Mouse (Mus musculus) c-Kit-negative CD71-positive TER-119-positive erythroid progenitor cells, embryonic 14.5 days (primary cell): ENCODE data around the gene Pck2.

Experiments used
- DNase-seq: peaks from one replicate; pipeline ENCODE4 v3.0.0-alpha.2; 2013; ENCODE audit warnings: low read depth, low spot score

Gene Pck2

DNA sequence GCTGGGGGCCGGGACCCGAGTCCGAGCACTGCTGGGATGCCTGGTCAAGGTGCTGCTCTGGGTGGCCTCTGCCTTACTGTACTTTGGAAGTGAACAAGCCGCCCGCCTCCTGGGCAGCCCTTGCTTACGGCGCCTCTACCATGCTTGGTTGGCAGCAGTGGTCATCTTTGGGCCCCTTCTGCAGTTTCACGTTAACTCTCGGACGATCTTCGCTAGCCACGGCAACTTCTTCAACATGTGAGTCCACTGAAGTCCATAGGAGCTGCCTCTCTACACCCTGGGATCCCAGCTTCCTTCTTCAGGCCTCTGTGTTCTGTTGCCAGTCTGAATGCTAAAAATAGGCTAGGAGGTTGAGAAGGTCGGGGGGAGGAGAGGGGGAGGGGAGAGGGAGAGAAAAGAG, 35.6 kb downstream of the Pck2 start:
- no peak for DNase-seq

DNA sequence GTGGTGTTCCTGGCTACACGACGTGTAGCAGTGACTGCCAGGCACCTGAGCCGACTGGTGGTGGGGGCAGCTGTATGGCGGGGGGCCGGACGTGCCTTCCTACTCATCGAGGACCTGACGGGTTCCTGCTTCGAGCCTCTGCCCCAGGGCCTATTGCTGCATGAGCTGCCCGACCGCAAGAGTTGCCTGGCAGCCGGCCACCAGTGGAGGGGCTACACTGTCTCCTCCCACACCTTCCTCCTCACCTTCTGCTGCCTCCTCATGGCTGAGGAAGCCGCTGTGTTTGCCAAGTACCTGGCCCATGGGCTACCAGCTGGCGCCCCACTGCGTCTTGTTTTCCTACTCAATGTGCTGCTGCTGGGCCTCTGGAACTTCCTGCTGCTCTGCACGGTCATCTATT, 36.3 kb downstream of the Pck2 start:
- no peak for DNase-seq

DNA sequence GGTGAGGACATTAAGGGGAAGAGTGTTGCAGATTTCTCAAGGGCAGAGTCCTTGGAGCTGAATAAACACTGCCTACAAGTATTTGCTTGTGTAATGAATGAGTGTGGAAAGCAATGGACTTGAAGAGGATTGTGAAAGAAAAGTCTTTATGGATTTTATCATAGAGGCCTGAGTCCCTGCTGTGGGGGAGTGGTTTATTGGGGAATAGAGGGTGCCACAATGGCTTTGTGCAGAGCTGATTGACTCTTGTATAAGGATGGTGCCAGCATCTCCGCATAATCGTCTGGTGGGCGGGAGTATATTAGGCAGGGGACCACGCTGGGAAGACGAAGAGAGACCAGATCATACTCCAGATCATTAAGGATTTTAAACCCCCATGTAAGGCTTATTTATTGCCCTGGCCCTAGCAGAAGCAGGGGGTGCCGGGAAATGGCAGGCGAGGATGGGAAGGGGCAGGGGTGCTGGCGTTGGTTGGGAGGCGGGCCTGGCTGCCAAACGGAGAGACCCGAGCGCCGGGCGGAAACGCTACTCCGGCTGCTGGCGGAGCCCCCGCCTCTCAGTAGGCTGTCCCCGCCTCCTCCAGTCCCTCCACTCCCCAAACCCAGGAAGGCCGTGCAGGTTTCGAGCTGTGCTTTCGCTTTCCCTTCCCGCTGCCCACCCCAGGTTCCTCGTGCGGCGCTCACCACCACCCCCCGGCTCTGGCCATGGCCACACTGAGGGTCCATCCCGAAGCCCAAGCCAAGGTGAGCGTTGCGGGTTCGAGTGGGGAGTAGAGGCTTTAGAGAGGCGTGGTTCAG, 38.0 kb downstream of the Pck2 start, which contains the start of gene Psme1:
Gene Psme1 (plus strand): TSS at position 253 of the 797 bp plus-strand sequence.
- DNase-seq, result no peak

DNA sequence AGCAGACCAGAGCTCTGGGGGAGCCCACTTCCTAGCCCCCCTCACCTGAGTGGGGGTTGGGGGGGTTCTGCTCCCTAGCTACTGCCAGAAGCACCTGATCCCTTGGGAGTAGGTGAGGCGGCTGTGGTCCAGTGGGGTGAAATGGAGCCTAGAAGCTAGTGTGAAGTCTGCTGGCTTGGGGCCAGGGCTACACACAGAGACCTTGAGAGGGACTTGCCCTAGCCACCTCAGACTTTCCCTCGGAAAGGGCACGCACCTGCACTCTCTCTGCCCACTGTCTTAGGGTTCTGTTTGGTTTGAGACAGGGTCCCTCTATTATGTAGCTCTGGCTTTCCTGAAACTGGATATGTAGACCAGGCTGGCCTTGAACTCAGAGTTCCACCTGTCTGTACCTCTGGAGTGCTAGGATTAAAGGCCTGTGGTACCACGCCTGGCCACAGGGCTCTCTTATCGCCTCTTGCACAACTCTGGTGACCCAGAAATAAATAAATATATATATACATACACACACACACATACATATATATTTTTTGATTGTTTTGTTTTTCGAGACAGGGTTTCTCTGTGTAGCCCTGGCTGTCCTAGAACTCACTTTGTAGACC, 38.7 kb downstream of the Pck2 start:
- DNase-seq, result no peak

DNA sequence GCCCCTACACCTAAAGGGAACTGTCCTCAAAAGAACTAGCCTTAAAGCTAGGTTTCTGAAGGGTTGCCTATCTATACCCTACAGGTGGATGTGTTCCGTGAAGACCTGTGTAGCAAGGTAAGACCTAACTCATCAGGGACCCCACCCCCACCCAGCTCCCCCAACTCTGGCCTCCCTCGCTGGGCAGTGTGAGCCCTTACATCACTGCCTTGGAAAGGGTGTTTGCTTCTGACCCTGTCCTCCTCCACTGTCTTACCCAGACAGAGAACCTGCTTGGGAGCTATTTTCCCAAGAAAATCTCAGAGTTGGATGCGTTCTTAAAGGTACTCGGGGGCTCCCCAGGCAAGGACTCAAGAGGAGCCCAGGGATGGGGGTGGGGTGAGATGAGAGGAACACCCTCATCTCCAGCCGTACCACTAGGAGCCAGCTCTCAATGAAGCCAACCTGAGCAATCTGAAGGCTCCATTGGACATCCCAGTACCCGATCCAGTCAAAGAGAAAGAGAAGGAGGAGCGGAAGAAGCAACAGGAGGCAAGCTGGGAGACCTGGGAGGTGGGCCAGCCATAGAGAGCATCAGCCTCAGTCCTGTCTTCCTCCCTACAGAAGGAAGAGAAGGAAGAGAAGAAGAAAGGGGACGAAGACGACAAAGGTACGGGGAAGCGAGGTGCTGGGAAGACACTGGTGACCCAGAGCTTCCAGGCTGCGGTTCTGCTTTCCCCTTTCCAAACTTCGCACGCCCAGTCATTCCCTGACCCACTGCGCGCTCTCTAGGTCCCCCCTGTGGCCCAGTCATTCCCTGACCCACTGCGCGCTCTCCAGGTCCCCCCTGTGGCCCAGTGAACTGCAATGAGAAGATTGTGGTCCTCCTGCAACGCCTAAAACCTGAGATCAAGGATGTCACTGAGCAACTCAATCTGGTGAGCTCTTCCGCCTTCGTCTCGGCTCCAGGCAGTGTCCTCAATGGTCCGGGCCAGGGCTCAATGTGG, 39.7 kb downstream of the Pck2 start:
- DNase-seq, result no peak

DNA sequence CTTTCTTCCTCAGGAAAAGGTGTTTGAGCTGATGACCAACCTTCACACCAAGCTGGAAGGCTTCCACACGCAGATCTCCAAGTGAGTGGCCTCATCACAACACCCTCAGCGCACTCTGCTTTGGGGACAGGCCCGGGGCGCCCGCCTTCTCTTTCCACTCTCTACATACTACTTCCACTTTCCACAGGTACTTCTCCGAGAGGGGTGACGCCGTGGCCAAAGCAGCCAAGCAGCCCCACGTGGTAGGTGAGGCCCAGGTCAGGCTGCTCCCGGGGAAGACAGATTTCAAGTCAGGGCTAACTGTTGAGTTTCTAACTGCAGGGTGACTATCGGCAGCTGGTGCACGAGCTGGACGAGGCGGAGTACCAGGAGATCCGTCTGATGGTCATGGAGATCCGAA, 40.7 kb downstream of the Pck2 start:
- DNase-seq, result no peak

DNA sequence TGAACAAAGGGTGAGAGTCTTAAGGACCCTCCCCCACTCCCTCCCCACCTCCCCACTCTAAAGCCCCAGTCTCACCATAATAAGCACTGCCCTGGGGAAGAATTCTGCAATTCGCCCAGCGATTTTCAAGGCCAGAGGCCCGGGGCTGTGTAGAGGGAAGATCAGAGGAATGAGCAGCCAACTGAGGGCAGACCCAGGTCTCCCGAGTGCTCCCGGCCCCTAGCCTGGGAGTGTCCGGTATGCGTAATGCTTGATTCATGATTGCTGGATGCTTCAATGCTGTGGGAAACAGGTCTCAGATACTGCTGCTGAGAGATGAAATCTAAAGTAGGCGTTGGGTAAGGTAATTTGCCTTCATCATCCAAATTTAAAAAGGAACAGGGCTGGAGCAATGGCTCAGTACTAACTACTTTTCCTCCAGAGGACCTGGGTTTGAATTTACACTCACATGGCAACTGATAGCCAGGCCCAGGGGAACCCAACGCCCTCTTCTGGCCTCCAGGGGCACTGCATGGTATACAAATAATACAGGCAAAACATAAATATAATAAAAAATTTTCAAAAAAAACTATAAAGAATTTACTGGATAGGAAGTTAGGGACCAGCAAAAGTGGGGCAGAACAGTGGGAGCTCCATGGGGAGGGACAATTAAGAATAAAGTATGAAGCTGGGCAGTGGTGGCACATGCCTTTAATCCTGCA, 42.1 kb downstream of the Pck2 start:
- no peak for DNase-seq

DNA sequence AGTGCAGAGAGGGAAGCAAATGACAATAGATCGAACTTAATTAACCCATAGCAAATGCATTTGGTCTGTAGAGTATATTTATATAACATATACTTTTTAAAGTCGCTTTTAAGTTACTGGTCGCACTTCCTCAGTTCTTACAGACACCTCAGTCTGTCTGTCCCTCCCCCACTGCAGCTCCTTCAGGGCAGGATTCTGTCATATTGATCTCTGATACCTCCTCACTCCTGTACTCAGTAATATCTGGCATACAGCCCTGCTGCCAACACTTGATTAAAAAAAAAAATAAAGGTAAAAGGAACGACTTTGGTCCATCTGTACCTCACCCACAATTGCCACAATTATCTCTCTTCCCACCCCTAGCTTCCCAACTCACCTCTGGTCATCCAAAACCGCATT, 44.2 kb downstream of the Pck2 start:
- DNase-seq, result no peak

DNA sequence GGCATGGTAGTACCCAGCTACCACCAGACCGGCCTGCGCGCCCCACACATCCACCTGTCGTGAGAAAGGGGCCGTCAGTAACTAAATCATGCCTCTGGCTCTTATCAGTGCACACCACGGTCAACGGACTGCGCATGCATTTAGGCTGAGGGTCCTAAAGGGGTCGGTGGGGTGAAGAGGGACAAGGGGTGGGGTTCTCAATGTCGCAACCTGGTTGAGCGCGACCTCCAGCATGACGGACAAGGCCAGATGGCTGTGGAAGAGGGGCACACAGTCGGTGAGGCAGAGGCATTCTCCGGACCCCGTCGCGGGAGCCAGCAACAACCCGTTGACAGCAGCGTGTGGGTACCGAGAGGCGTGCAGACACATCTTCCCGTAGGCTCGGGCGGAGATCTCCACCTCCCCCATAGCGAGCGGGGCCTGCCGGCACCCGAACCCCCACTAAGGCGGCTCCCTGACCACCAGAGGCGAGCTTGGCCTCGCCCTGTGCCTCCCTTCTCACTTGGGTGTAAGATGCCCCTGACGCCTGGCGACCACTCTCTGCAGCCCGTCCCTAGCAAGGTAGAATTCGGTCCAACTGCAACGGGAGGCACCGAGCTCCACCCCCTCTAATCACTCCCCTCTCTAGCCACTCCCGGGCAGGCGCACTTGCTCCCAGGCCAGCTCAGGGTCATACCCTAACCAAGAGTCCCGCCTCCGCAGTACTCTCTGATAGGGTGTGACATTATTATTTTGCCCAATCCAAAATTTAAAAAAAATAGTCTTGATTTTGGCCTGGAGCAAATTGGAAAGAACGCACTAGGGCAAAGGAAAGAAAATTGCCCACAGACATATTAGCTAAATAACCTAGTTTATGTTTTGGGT, 44.9 kb downstream of the Pck2 start, which contains the start of gene Emc9:
Gene Emc9 (minus strand): TSS at position 601 of the 864 bp plus-strand sequence.
- peak; percentile 72 for DNase-seq

DNA sequence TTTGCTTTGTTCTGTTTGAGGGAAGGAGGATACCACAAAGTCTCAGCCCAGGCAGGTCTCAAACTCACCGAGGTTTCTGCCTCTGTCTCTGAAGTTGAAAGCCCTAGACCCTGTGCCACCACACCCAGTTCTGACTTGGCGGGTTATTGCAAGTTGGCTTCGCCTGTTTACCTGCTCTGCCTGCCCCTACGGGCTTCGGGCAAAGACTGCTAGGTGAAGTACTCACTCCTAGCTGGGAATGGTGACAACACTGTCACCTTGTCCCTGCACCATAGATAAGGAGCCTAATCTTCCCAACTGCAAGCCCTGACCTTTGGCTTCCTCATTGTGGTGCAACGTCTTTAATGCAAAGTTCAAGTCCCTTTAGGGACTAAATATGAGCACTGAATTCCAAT, 45.5 kb downstream of the Pck2 start:
- DNase-seq, result peak; percentile 56

DNA sequence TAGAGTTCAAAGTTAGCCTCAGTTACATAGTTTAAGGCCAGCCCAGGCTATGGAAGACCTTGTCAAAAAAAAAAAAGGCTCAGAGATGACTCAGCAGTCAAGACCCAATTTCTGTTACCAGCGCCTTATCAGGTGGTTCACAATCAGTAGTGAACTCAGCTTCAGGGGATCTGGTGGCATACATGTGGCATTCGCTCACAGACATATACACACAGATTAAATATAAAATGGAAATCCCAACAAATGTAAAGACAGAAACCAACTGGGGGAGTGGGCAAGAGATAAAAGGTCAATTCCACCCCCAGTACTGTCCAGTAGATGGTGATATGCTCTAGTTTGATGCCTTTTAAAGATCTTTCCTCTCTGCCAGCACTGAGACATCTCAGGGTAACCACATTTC, 46.1 kb downstream of the Pck2 start:
- DNase-seq, result peak; percentile 66

DNA sequence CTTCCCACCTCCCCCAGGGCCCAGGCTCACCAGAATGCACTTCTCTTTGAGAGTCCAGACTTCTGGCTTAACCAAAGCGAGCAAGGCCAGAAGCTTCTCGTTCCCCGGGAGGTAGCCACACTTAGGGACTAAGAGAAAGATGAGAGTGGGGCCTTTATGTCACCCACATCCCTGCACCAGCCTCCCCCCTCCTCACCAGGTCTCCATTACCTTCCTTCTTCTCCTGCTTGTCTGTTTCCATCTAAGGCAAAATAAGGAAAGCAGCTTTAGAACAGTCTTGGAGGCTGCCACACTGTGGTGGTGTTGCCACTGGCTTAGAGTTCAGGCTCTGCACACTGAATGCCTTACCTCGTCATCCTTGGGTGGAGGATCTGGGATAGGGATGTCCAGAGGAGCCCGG, 49.2 kb downstream of the Pck2 start:
- no peak for DNase-seq

DNA sequence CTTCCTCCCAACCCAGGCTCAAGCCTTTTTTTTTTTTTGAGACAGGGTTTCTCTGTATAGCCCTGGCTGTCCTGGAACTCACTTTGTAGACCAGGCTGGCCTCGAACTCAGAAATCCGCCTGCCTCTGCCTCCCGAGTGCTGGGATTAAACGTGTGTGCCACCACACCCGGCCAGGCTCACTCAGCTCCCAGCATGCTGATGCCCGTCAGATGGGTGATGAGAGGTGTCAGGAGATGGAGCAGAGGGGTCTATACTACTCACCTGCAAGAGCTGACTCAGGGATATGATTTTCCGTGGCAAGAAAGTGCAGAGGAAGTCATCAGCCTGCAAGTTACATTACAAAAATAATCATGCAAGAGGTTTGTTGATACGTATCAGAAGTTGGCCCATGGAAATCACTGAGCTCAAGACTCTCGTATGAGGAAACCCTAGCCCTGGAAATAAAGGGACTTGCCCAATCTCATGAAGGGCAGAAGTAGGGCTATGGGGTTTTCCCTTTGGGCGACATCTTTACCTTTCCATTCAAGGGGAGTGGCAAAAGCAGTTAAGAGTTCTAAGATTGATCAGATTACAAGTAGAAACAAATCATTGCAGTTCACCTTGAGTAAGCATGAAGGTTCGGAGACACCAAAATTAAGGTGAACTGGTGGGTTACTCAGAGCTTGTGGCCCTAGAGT, 49.8 kb downstream of the Pck2 start:
- no peak for DNase-seq

DNA sequence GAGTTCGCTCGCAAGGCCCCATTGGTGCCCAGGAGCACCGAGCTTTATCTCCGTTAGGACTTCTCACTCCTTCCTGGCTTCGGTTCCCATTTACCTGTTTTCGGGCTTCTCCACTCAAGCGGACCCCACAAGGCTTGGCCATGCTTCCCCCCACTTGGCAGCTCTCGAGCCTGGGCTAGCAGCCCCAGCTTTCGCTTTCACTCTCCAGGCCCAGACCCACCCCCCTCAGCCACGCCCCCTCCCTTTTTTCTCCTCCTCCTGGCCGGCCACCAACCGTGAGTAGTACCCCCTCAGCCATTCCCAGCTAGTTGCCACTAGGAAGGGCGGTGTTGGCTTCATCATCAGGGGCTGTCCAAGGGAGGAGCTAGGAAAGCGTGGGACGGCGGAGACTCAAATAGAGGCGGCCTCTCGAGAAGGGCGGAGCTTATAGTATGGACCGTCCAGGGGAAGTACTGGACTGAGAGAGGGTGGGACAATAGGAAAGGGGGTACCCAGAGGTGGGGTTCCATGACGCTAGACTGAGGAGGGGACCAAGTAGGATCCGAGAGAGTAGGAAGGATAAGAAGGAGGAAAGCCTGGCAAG, 50.8 kb downstream of the Pck2 start, which contains the start of gene Psme2:
Gene Psme2 (minus strand): TSS at position 366 of the 583 bp plus-strand sequence.
- peak; percentile 86 for DNase-seq

DNA sequence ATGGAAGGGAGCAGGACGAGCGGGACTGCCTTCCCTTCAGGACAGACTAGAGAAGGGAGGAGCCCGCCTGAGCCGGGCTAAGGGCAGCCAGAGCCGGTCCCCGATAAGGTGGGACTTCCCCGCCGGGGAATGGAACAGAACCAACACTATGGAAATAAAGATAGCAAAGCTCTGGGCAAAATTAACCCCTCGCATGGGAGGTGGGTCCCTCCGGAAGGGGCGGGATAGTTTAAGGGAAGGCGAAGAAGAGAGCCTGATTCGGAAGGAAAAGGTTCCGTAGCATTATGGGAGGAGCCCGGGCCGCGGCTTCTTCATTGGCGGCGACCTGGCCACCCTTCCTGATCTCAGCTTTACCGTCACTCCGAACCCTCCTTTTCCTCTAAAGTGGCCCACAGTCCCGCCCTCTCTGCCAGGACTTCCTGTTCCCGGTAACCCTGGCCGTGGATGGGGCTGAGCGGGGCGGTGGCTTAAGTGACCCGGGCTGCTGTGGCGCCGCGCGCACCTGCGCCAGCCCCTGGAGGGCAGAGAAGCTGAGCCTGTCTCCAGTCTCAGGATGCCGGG, 51.3 kb downstream of the Pck2 start, which contains the start of gene Rnf31:
Gene Rnf31 (plus strand): TSS at position 378 of the 561 bp plus-strand sequence.
- peak; percentile 92 for DNase-seq

DNA sequence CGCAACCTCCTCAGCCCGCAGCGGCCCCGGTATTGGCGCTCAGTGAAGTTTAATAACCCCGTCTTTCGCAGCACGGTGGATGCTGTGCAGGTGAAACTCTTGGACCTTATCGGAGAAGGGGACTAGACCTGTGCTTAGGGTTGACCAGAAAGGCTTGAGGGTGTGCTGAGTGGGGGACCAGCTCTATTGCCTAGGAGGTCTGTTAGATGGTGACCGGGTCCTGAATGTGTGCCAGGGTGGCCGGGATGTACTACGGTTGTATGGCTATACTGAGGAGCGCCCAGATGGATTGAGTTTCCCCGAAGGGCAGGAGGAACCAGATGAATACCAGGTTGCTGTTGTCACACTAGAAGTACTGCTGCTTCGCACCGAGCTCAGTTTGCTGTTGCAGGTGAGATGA, 52.2 kb downstream of the Pck2 start:
- no peak for DNase-seq

DNA sequence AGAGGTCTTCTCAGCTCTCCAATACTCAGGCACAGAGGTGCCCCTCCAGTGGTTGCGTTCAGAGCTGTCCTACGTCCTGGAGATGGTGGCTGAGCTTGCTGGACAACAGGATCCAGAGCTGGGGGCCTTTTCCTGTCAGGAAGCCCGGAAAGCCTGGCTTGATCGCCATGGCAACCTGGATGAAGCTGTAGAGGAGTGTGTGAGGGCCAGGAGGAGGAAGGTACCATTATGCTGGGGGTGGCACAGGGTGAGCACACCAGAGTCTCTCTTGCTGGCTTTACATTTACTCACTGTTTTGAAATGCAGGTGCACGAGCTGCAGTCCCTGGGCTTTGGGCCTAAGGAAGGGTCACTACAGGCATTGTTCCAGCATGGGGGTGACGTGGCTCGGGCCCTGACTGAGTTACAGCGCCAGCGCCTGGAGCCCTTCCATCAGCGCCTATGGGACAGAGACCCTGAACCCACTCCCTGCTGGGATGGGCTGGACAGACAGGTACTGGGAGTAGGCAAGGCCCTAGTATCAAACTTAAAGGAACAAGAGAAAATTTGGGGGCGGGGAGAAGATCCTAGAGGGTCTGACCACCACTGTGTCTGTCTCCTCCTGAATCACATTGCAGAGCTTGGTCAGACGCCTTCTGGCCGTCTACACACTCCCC, 56.1 kb downstream of the Pck2 start:
- no peak for DNase-seq
